Mouse (Mus musculus): ENCODE measurements around the gene Slc44a4. TPM values are rescaled to one million over a fixed set of nuclear protein-coding genes. Genes with fewer than 3 reads are reported as not detected.

The Slc44a4 gene
- polyA plus RNA-seq (2015; fragmentation: Nextera tagmentation; extraction: Ambion mirVana) = 0.49 and 0.69 TPM in 2 replicates

GRCm38 (mm10) chr17:34913930-34914665 is at the start of gene Slc44a4:
Gene Slc44a4, plus strand, starts transcription at chr17:34914466.
- no peaks in the 10 kb centered on the region for H3K27me3 ChIP-seq
- peaks cover 49% of the 10 kb centered on the region for H3K36me3 ChIP-seq
- no peak within 1 kb of the TSS for H3K27ac ChIP-seq (replicated peaks)
- WGBS = 27% methylated on average over 18 of the region's 18 CpGs
- ATAC-seq (ENCODE audit: insufficient number of reproducible peaks, low FRiP score, low TSS enrichment, low read depth) = no peak
- H3K4me1 ChIP-seq = peaks cover 17% of the 10 kb centered on the region
- H3K9ac ChIP-seq = no peak within 1 kb of the TSS
- H3K9me3 ChIP-seq (replicated peaks) = no peaks in the 10 kb centered on the region
- H3K4me3 ChIP-seq (replicated peaks) = no peak within 1 kb of the TSS
- no peak within 1 kb of the TSS for H3K4me2 ChIP-seq (replicated peaks)

GRCm38 (mm10) chr17:34865981-34866380 is 48.3 kb upstream of the Slc44a4 start:
- Histone ChIP-seq H3K27ac (replicated peaks) (no peak overlapping the region), H3K9me3 (replicated peaks) (no peaks in the 10 kb centered on the region), H3K4me3 (replicated peaks) (no peak overlapping the region), H3K4me1 (no peaks in the 10 kb centered on the region), H3K9ac (no peak overlapping the region), H3K36me3 (no peaks in the 10 kb centered on the region), H3K27me3 (no peaks in the 10 kb centered on the region), H3K4me2 (replicated peaks) (no peak overlapping the region)
- ATAC-seq (ENCODE audit: insufficient number of reproducible peaks, low FRiP score, low TSS enrichment, low read depth) = no peak
- 52% methylated on average over 7 of the region's 7 CpGs for WGBS

GRCm38 (mm10) chr17:34874321-34874720 is 39.9 kb upstream of the Slc44a4 start:
- H3K36me3 ChIP-seq = no peaks in the 10 kb centered on the region
- WGBS = 86% methylated on average over 6 of the region's 6 CpGs
- no peaks in the 10 kb centered on the region for H3K4me1 ChIP-seq
- H3K4me2 ChIP-seq (replicated peaks) = no peak overlapping the region
- H3K27ac ChIP-seq (replicated peaks) = no peak overlapping the region
- no peak overlapping the region for H3K9ac ChIP-seq
- H3K9me3 ChIP-seq (replicated peaks) = no peaks in the 10 kb centered on the region
- no peak for ATAC-seq (ENCODE audit: insufficient number of reproducible peaks, low FRiP score, low TSS enrichment, low read depth)
- no peaks in the 10 kb centered on the region for H3K27me3 ChIP-seq
- no peak overlapping the region for H3K4me3 ChIP-seq (replicated peaks)

GRCm38 (mm10) chr17:34879336-34879879 is 34.9 kb upstream of the Slc44a4 start, which contains the start of gene Zbtb12:
Gene Zbtb12, plus strand, starts transcription at chr17:34879483.
- Histone ChIP-seq H3K4me3 (replicated peaks) (no peak within 1 kb of the TSS), H3K4me1 (peaks cover 25% of the 10 kb centered on the region), H3K36me3 (no peaks in the 10 kb centered on the region), H3K9ac (no peak within 1 kb of the TSS), H3K9me3 (replicated peaks) (no peaks in the 10 kb centered on the region), H3K27ac (replicated peaks) (no peak within 1 kb of the TSS), H3K4me2 (replicated peaks) (no peak within 1 kb of the TSS), H3K27me3 (no peaks in the 10 kb centered on the region)
- no peak for ATAC-seq (ENCODE audit: insufficient number of reproducible peaks, low FRiP score, low TSS enrichment, low read depth)
- WGBS = 44% methylated on average over 11 of the region's 11 CpGs

- no peaks in the 10 kb centered on the region for H3K9me3 ChIP-seq (replicated peaks)
- H3K27ac ChIP-seq (replicated peaks) = no peak overlapping the region
- ATAC-seq (ENCODE audit: insufficient number of reproducible peaks, low FRiP score, low TSS enrichment, low read depth) = no peak
- no peaks in the 10 kb centered on the region for H3K27me3 ChIP-seq
- H3K9ac ChIP-seq = no peak overlapping the region
- H3K4me3 ChIP-seq (replicated peaks) = no peak overlapping the region
- no peaks in the 10 kb centered on the region for H3K36me3 ChIP-seq
- H3K4me1 ChIP-seq = peaks cover 27% of the 10 kb centered on the region
- no peak overlapping the region for H3K4me2 ChIP-seq (replicated peaks)
These were observed 33.1 kb upstream of the Slc44a4 start for GRCm38 (mm10) chr17:34881166-34881565.

- H3K27me3 ChIP-seq = no peaks in the 10 kb centered on the region
- no peak for ATAC-seq (ENCODE audit: insufficient number of reproducible peaks, low FRiP score, low TSS enrichment, low read depth)
- peak within 1 kb of the TSS; percentile 42 for H3K4me2 ChIP-seq (replicated peaks)
- H3K36me3 ChIP-seq = no peaks in the 10 kb centered on the region
- peak within 1 kb of the TSS; percentile 13 for H3K4me3 ChIP-seq (replicated peaks)
- H3K9me3 ChIP-seq (replicated peaks) = no peaks in the 10 kb centered on the region
- WGBS = 7% methylated on average over 15 of the region's 15 CpGs
- H3K9ac ChIP-seq = no peak within 1 kb of the TSS
- peaks cover 27% of the 10 kb centered on the region for H3K4me1 ChIP-seq
- no peak within 1 kb of the TSS for H3K27ac ChIP-seq (replicated peaks)
These were observed 32.5 kb upstream of the Slc44a4 start, which contains the start of gene Gm20547 for GRCm38 (mm10) chr17:34881683-34882310. Gene Gm20547, minus strand, starts transcription at chr17:34882042.

- Histone ChIP-seq H3K4me1 (peaks cover 27% of the 10 kb centered on the region), H3K4me2 (replicated peaks) (no peak overlapping the region), H3K9ac (no peak overlapping the region), H3K27ac (replicated peaks) (no peak overlapping the region; the same call in 1 of the 2 replicates), H3K4me3 (replicated peaks) (no peak overlapping the region), H3K9me3 (replicated peaks) (no peaks in the 10 kb centered on the region), H3K27me3 (no peaks in the 10 kb centered on the region), H3K36me3 (no peaks in the 10 kb centered on the region)
- ATAC-seq (ENCODE audit: insufficient number of reproducible peaks, low FRiP score, low TSS enrichment, low read depth) = no peak
- 64% methylated on average over 3 of the region's 3 CpGs for WGBS
These were observed 30.9 kb upstream of the Slc44a4 start for GRCm38 (mm10) chr17:34883332-34883731.

GRCm38 (mm10) chr17:34884704-34885103 is 29.6 kb upstream of the Slc44a4 start:
- no peaks in the 10 kb centered on the region for H3K9me3 ChIP-seq (replicated peaks)

GRCm38 (mm10) chr17:34885615-34886014 is 28.7 kb upstream of the Slc44a4 start:
- no peak overlapping the region for H3K4me2 ChIP-seq (replicated peaks)
- no peak for ATAC-seq (ENCODE audit: insufficient number of reproducible peaks, low FRiP score, low TSS enrichment, low read depth)
- H3K36me3 ChIP-seq = no peaks in the 10 kb centered on the region
- H3K4me1 ChIP-seq = peaks cover 24% of the 10 kb centered on the region
- no peak overlapping the region for H3K9ac ChIP-seq
- 49% methylated on average over 3 of the region's 3 CpGs for WGBS
- H3K9me3 ChIP-seq (replicated peaks) = no peaks in the 10 kb centered on the region
- no peak overlapping the region for H3K27ac ChIP-seq (replicated peaks)
- no peak overlapping the region for H3K4me3 ChIP-seq (replicated peaks)
- no peaks in the 10 kb centered on the region for H3K27me3 ChIP-seq

More at GRCm38 (mm10) chr17:34884704-34885103, 29.6 kb upstream of the Slc44a4 start:
- Histone ChIP-seq H3K9ac (no peak overlapping the region), H3K27me3 (no peaks in the 10 kb centered on the region), H3K36me3 (no peaks in the 10 kb centered on the region), H3K27ac (replicated peaks) (no peak overlapping the region), H3K4me1 (peaks cover 26% of the 10 kb centered on the region), H3K4me2 (replicated peaks) (no peak overlapping the region), H3K4me3 (replicated peaks) (no peak overlapping the region)
- no peak for ATAC-seq (ENCODE audit: insufficient number of reproducible peaks, low FRiP score, low TSS enrichment, low read depth)
- WGBS = 82% methylated on average over 6 of the region's 6 CpGs

- Histone ChIP-seq H3K9me3 (replicated peaks) (no peaks in the 10 kb centered on the region), H3K4me3 (replicated peaks) (no peak overlapping the region), H3K36me3 (no peaks in the 10 kb centered on the region), H3K4me1 (0 out of 2 replicates have a peak, but pooled peaks cover 15% of the 10 kb centered on the region), H3K9ac (no peak overlapping the region), H3K27me3 (no peaks in the 10 kb centered on the region), H3K27ac (replicated peaks) (no peak overlapping the region), H3K4me2 (replicated peaks) (no peak overlapping the region)
- WGBS = 83% methylated on average over 5 of the region's 5 CpGs
- no peak for ATAC-seq (ENCODE audit: insufficient number of reproducible peaks, low FRiP score, low TSS enrichment, low read depth)
These were observed 26.3 kb upstream of the Slc44a4 start for GRCm38 (mm10) chr17:34887942-34888341.

GRCm38 (mm10) chr17:34890074-34890743 is 24.1 kb upstream of the Slc44a4 start:
- no peak overlapping the region for H3K9ac ChIP-seq
- no peaks in the 10 kb centered on the region for H3K9me3 ChIP-seq (replicated peaks)
- H3K36me3 ChIP-seq = no peaks in the 10 kb centered on the region
- peaks cover 4% of the 10 kb centered on the region for H3K4me1 ChIP-seq
- 81% methylated on average over 12 of the region's 12 CpGs for WGBS
- no peaks in the 10 kb centered on the region for H3K27me3 ChIP-seq
- H3K4me2 ChIP-seq (replicated peaks) = no peak overlapping the region
- ATAC-seq (ENCODE audit: insufficient number of reproducible peaks, low FRiP score, low TSS enrichment, low read depth) = no peak
- no peak overlapping the region for H3K27ac ChIP-seq (replicated peaks)
- no peak overlapping the region for H3K4me3 ChIP-seq (replicated peaks)
